Mouse (Mus musculus) urinary bladder, adult 2 months (tissue): Measurements from ENCODE around the gene Kcnk7. TPM values are rescaled to one million over a fixed set of nuclear protein-coding genes. Genes with fewer than 3 reads are reported as not detected.

ENCODE experiments used
- DNase-seq: peaks from one replicate; pipeline ENCODE4 v3.0.0; 2022; ENCODE audit warnings: low spot score
- polyA plus RNA-seq: library from polyadenylated mRNA; depleted of rRNA; stranded (reverse); fragments of >200 nt; gene quantifications from 2 replicates; pipeline ENCODE4 v1.2.3, GENCODE M21; 2012; rRNA removed

The Kcnk7 gene
- polyA plus RNA-seq, 1 experiment: 0.25 TPM

DNA sequence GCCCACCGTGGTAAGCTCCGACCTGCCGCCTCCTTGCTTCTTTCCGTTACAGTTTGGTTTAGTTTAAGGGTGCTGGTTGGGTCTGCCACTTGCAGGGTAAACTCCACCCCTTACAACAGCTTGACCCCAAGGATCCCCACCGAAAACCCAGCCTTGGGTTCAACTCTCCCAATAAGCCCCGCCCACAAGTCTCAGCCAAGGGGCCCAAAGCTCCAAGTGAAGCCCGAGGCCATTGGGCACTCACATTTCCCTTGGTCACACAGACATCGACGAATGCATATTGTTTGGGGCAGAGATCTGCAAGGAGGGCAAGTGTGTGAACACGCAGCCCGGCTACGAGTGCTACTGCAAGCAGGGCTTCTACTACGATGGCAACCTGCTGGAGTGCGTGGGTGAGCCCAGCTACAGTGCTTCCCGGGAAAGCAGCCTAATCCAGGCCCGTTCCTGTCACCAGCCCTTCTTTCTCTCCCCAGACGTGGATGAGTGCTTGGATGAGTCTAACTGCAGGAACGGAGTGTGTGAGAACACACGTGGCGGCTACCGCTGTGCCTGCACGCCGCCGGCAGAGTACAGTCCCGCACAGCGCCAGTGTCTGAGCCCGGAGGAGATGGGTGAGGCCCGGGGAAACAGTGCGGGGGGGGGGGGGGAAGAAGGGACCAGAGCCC, 52.3 kb downstream of the Kcnk7 start:
- no peak for DNase-seq

Other genes starting within 250 kb of the Kcnk7 start
- 11.3 and 15.1 TPM in 2 replicates for gene Ccdc85b, start 246.5 kb upstream of the Kcnk7 start, polyA plus RNA-seq
- gene Fibp, start 243.8 kb upstream of the Kcnk7 start, polyA plus RNA-seq: 95.7 and 122 TPM in 2 replicates
- gene Ctsw, start 235.9 kb upstream of the Kcnk7 start, polyA plus RNA-seq: 2.6 and 4.0 TPM in 2 replicates
- 77.3 and 86.8 TPM in 2 replicates for gene Efemp2, start 230.4 kb upstream of the Kcnk7 start, polyA plus RNA-seq
- 23.3 and 32.8 TPM in 2 replicates for gene Mus81, start 216.0 kb upstream of the Kcnk7 start, polyA plus RNA-seq
- 669 and 714 TPM in 2 replicates for gene Cfl1, start 213.9 kb upstream of the Kcnk7 start, polyA plus RNA-seq
- 1.5 and 2.2 TPM in 2 replicates for gene 1700020D05Rik, start 200.6 kb upstream of the Kcnk7 start, polyA plus RNA-seq
- 33.0 and 37.7 TPM in 2 replicates for gene Snx32, start 193.8 kb upstream of the Kcnk7 start, polyA plus RNA-seq
- gene Ovol1, start 143.7 kb upstream of the Kcnk7 start, polyA plus RNA-seq: 4.7 and 5.1 TPM in 2 replicates
- 4.8 and 7.1 TPM in 2 replicates for gene Ap5b1, start 136.3 kb upstream of the Kcnk7 start, polyA plus RNA-seq
- 38.2 and 41.2 TPM in 2 replicates for gene Rnaseh2c, start 102.5 kb upstream of the Kcnk7 start, polyA plus RNA-seq
- gene Kat5, start 94.1 kb upstream of the Kcnk7 start, polyA plus RNA-seq: 60.1 and 67.7 TPM in 2 replicates
- gene Rela, start 66.9 kb upstream of the Kcnk7 start, polyA plus RNA-seq: 58.3 and 64.0 TPM in 2 replicates
- gene Sipa1, start 40.7 kb upstream of the Kcnk7 start, polyA plus RNA-seq: 17.3 and 19.6 TPM in 2 replicates
- 19.9 and 22.0 TPM in 2 replicates for gene Map3k11, start 15.6 kb upstream of the Kcnk7 start, polyA plus RNA-seq
- gene Pcnx3, start 15.5 kb upstream of the Kcnk7 start, polyA plus RNA-seq: 40.5 and 53.5 TPM in 2 replicates
- 97.4 and 116 TPM in 2 replicates for gene Ehbp1l1, start 21.9 kb downstream of the Kcnk7 start, polyA plus RNA-seq
- 66.3 and 79.4 TPM in 2 replicates for gene Fam89b, start 25.3 kb downstream of the Kcnk7 start, polyA plus RNA-seq
- 132 and 164 TPM in 2 replicates for gene Ltbp3, start 36.5 kb downstream of the Kcnk7 start, polyA plus RNA-seq
- gene Scyl1, start 67.1 kb downstream of the Kcnk7 start, polyA plus RNA-seq: 104 and 123 TPM in 2 replicates
- gene Frmd8, start 170.9 kb downstream of the Kcnk7 start, polyA plus RNA-seq: 20.7 and 21.6 TPM in 2 replicates
- gene Slc25a45, start 173.4 kb downstream of the Kcnk7 start, polyA plus RNA-seq: 19.2 and 25.1 TPM in 2 replicates
- 0.69 and 0.87 TPM in 2 replicates for gene Tigd3, start 189.8 kb downstream of the Kcnk7 start, polyA plus RNA-seq
- gene Dpf2, start 208.6 kb downstream of the Kcnk7 start, polyA plus RNA-seq: 87.5 and 102 TPM in 2 replicates
- gene Cdc42ep2, start 220.4 kb downstream of the Kcnk7 start, polyA plus RNA-seq: 22.9 and 26.2 TPM in 2 replicates